Mouse (Mus musculus) heart, embryonic 16.5 days (tissue): Measurements from ENCODE around the gene Gm15557. TPM values are rescaled to one million over a fixed set of nuclear protein-coding genes. Genes with fewer than 3 reads are reported as not detected.

Experiments
- ATAC-seq: fragments of 200-750 bp; cut with Nextera tagmentation; replicated peaks from 2 replicates; pipeline ENCODE4 v1.8.0; 2017; ENCODE audit warnings: moderate number of reproducible peaks; ENCODE audit not compliant: insufficient read depth, low FRiP score; ENCODE audit errors: extremely low read depth
- H3K27ac ChIP-seq: fragments of 300-500 bp; sonication (generic); 2 replicates; pipeline ENCODE4 v1.5.1; 2014; ENCODE audit warnings: mild to moderate bottlenecking, low read length, control low read depth, moderate library complexity
- H3K27me3 ChIP-seq: fragments of 300-500 bp; sonication (generic); 2 replicates; pipeline ENCODE4 v1.6.1; 2014; ENCODE audit warnings: low read length, mixed read lengths; ENCODE audit not compliant: control insufficient read depth, insufficient read depth
- H3K36me3 ChIP-seq: fragments of 300-500 bp; sonication (generic); 2 replicates; pipeline ENCODE4 v1.6.1; 2014; ENCODE audit not compliant: control insufficient read depth, insufficient read depth
- H3K4me1 ChIP-seq: fragments of 300-500 bp; sonication (generic); 2 replicates; pipeline ENCODE4 v1.6.1; 2014; ENCODE audit warnings: low read length, mixed read lengths; ENCODE audit not compliant: control insufficient read depth, insufficient read depth
- H3K4me2 ChIP-seq: fragments of 300-500 bp; sonication (generic); 2 replicates; pipeline ENCODE4 v1.6.1; 2014; ENCODE audit warnings: low read depth, mild to moderate bottlenecking, control low read depth, low read length
- H3K4me3 ChIP-seq: fragments of 300-500 bp; sonication (generic); 2 replicates; pipeline ENCODE4 v1.5.1; 2014; ENCODE audit warnings: mild to moderate bottlenecking, control low read depth, low read length
- H3K9ac ChIP-seq: fragments of 300-500 bp; sonication (generic); 2 replicates; pipeline ENCODE4 v1.6.1; 2014; ENCODE audit warnings: low read length, control low read depth
- H3K9me3 ChIP-seq: fragments of 300-500 bp; sonication (generic); replicated peaks from 2 replicates; pipeline ENCODE4 v1.6.1; 2016; ENCODE audit warnings: low read length; ENCODE audit not compliant: control insufficient read depth
- WGBS: fragments of 180-500 bp; shearing (Covaris S2); extraction: QIAGEN DNeasy Blood & Tissue Kit; methylation state at CpG from one replicate; pipeline ENCODE4 v1.1.7; 2014; 5-methylcytosine and 5-hydroxymethylcytosine counted together
- polyA plus RNA-seq: library from polyadenylated mRNA; unstranded; fragments of >200 nt; fragmentation: Nextera tagmentation; extraction: Ambion mirVana; gene quantifications from 2 replicates; pipeline ENCODE4 v1.2.1, GENCODE M21; 2015

The Gm15557 gene
- polyA plus RNA-seq, 1 experiment from 2014 or later: not detected

DNA sequence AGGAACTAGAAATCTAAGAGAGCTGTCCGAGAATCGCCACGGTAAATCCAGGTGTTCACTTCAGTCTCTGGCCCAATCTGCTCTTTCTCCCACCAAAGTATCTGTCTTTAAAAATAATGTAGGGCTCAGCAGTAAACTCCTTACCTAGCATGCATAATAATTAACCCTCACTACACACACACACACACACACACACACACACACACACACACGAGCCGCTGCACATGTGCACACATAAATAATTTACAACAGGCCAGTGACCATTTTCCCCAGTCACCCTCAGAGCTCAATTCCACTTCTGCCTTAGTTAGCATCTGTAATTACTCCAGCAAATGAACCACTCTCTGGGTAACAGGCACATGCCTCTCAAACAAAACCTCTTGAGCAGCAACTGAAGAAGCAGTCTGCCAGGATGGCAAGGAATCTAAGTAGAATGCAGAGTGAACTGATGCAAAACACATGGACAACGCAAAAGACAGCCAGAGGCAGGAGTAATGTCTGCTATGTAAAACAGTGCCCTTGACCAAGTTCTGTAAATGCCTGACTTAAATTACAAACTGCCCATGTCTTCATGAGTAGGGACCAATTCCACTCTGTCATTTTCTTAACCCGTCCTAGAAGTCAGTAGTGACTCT, 11.7 kb upstream of the Gm15557 start:
- H3K4me1 ChIP-seq: peaks cover 13% of the 10 kb centered on the region
- 67% methylated on average over 7 of the region's 7 CpGs for WGBS
- H3K9ac ChIP-seq: peak overlapping the region; percentile 82
- peak overlapping the region; percentile 82 for H3K4me3 ChIP-seq
- H3K9me3 ChIP-seq: no peaks in the 10 kb centered on the region
- ATAC-seq: no peak
- peak overlapping the region; percentile 94 for H3K27ac ChIP-seq
- peak overlapping the region; percentile 74 for H3K4me2 ChIP-seq
- H3K27me3 ChIP-seq: no peaks in the 10 kb centered on the region
- peaks cover 6% of the 10 kb centered on the region; the same call in 1 of the 2 replicates for H3K36me3 ChIP-seq

DNA sequence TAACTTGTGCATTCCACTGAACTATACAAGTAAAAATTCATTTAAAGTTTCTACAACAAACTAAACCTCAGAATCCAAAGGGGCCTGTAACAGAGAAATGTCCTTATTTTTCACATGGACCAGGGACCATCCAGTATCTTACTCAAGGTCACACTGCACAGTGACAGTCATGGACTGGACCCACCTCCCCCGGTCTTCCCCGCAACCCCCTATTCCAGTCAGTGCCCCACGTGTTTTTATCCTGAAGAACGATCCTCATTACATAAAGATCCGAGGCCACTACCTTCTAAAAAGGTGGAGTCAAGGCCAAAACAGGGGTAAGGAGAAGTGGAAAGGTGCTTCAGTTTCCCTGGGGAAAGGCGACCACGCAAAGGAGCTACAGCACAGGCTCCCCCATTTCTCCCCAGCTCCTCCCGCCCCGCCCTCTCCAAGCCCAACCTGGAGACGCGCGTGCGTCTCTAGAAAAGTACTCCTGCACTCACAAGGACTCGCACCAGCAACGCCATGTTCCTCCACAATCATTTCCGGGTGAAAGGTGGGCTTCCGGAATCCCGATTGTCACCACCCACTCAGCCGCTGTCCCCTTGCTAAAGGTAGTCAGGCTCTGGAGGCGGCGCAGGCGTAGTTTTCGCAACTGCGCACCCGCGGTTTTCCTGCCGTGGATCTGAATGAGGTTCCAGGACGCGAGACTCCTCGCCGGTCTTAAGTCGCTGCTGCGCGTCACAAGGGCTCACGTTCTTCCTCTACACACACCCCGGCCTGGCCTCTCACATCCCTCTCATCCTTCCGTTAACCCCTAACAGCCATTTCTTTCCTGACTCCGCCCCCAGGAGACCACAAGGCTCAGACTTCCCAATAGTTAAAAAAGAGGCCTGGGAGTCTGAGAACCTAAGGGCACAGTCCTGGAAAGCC, 10.7 kb upstream of the Gm15557 start, which contains the start of gene Uqcc1:
Gene Uqcc1 (minus strand): TSS at position 780 of the 912 bp plus-strand sequence.
- Histone ChIP-seq H3K27me3 (no peaks in the 10 kb centered on the region), H3K27ac (peak within 1 kb of the TSS; percentile 94), H3K4me3 (peak within 1 kb of the TSS; percentile 82), H3K9ac (peak within 1 kb of the TSS; percentile 82), H3K36me3 (0 out of 2 replicates have a peak, but pooled peaks cover 3% of the 10 kb centered on the region), H3K4me2 (peak within 1 kb of the TSS; percentile 74), H3K9me3 (no peaks in the 10 kb centered on the region), H3K4me1 (peaks cover 13% of the 10 kb centered on the region)
- WGBS: under 1% methylated on average over 38 of the region's 38 CpGs
- peak; percentile 92 for ATAC-seq

DNA sequence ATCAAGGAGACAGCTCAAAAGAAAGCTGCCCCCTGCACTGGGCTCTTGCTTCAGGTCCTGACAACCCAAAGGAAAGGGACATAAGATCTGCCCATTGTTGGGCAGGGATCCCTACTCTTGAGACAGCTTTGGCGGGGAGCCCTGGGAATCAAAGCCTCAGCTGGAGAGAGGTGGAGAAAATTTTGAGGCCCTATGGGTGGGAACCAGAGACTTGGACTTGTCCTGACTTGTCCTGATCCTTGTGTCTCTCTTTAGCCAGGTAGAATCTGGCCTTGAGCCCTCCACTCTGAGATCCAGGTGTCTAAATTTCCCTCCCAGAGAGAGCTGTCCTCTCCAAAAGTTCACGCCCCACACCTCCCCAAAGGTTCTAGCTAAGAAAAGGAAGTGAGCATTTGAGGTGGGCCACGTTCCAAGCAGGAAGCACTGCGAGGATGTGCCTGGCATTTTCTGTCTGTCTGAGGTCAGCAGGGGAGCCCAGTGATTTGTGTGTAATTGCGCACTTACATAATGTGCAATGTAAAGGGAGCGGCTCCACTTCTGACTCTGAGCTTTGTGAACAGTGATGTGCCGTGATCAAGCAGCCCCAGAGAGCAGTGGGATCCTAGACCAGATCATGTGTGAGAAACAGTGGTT, 515 bp upstream of the Gm15557 start:
- no peaks in the 10 kb centered on the region for H3K36me3 ChIP-seq
- H3K4me3 ChIP-seq: no peak overlapping the region
- 67% methylated on average over 7 of the region's 7 CpGs for WGBS
- ATAC-seq: no peak
- no peaks in the 10 kb centered on the region for H3K9me3 ChIP-seq
- no peak overlapping the region for H3K4me2 ChIP-seq
- H3K4me1 ChIP-seq: peaks cover 3% of the 10 kb centered on the region; the same call in 1 of the 2 replicates
- H3K9ac ChIP-seq: no peak overlapping the region
- no peaks in the 10 kb centered on the region for H3K27me3 ChIP-seq
- H3K27ac ChIP-seq: no peak overlapping the region

DNA sequence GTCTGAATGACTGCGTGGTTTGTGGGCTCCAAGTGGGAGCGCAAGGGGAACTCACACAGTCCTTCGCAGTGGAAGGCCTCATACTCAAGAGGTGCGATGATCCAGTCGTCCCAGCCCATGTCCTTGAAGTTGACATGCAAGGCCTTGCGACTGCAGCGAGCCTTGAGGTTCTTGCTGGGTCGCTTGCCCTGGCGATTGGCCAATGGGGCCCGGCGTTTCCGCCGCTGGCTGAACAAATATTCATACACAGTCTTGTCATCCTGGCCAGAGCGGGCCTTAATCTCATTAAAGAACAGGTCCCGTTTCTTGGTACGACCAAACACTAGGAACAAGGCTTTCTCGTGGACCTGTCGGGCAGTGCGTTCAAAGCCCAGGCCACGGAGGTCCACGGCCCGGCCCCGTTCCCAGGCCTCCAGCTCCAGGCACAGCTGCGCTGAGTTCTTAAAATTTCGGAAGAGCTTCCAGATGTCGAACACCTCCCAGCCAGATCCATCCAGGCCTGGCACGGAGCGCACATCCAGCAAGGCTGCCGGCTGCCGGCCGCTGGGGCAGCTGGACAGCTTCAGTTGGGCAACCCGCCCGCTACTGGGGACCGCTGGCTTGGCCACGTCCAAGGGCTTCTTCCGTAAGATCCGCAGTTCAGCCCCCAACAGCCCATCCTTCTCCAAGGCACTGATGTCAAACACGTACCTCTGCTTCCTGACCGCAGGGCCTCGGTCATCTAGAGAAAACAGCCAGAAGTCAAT, 1.3 kb downstream of the Gm15557 start:
- H3K4me1 ChIP-seq: peaks cover 3% of the 10 kb centered on the region; the same call in 1 of the 2 replicates
- no peak overlapping the region for H3K9ac ChIP-seq
- 0 out of 2 replicates have a peak, but pooled peaks cover 1% of the 10 kb centered on the region for H3K27me3 ChIP-seq
- H3K4me3 ChIP-seq: no peak overlapping the region
- H3K36me3 ChIP-seq: no peaks in the 10 kb centered on the region
- no peak for ATAC-seq
- no peaks in the 10 kb centered on the region for H3K9me3 ChIP-seq
- H3K27ac ChIP-seq: no peak overlapping the region
- H3K4me2 ChIP-seq: no peak overlapping the region
- 84% methylated on average over 40 of the region's 40 CpGs for WGBS

DNA sequence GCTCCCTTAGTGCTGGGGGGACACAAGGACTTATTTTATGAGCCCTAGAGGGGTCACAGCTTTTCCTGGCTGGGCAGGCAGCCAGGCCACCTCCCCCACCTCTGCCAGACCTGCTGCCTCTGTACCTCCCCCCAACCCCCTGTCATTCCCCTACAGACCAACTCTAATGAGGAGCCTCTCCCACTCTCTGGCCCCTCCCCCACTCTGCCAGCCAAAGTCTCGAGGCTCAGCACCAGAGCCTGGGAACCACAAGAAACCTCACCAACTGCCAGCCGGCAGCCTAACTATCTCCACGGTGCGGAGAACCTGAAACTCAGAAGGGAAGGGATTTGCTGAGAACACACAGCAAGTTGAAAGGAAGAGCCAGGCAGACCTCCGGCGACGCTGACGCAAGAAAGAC, 2.9 kb downstream of the Gm15557 start:
- 9% methylated on average over 8 of the region's 8 CpGs for WGBS
- no peak for ATAC-seq
- H3K36me3 ChIP-seq: no peaks in the 10 kb centered on the region
- 0 out of 2 replicates have a peak, but pooled peaks cover 4% of the 10 kb centered on the region for H3K27me3 ChIP-seq
- H3K27ac ChIP-seq: no peak overlapping the region
- no peak overlapping the region for H3K4me3 ChIP-seq
- peaks cover 3% of the 10 kb centered on the region; the same call in 1 of the 2 replicates for H3K4me1 ChIP-seq
- H3K4me2 ChIP-seq: peak overlapping the region; percentile 35
- H3K9me3 ChIP-seq: no peaks in the 10 kb centered on the region
- no peak overlapping the region for H3K9ac ChIP-seq

DNA sequence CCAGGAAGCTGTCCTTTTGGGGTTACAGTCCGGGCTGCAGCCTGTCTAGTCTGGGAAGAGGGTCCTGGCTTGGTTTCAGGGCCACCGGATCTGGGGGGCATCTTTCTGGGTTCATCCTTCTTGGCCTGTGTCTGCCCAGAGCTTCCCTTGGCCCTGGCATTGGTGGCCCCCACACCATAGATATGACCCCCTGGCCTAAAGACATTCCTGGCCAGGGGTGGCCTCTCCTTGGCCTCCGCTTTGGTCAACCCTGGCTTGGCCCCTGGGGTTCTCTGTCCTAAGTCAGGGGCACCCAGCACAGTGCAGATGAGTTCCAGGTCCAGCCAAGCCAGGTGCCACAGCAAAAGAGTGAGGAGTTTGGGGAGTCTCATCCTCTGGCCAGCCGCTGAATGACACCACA, 4.2 kb downstream of the Gm15557 start:
- Histone ChIP-seq H3K27me3 (peaks cover 4% of the 10 kb centered on the region; the same call in 1 of the 2 replicates), H3K4me1 (peaks cover 3% of the 10 kb centered on the region; the same call in 1 of the 2 replicates), H3K9me3 (no peaks in the 10 kb centered on the region), H3K4me3 (no peak overlapping the region), H3K4me2 (0 out of 2 replicates have a peak overlapping the region, but pooled peaks have one; percentile 39), H3K27ac (no peak overlapping the region), H3K36me3 (no peaks in the 10 kb centered on the region), H3K9ac (0 out of 2 replicates have a peak overlapping the region, but pooled peaks have one; percentile 8)
- WGBS: 75% methylated on average over 4 of the region's 4 CpGs
- no peak for ATAC-seq

DNA sequence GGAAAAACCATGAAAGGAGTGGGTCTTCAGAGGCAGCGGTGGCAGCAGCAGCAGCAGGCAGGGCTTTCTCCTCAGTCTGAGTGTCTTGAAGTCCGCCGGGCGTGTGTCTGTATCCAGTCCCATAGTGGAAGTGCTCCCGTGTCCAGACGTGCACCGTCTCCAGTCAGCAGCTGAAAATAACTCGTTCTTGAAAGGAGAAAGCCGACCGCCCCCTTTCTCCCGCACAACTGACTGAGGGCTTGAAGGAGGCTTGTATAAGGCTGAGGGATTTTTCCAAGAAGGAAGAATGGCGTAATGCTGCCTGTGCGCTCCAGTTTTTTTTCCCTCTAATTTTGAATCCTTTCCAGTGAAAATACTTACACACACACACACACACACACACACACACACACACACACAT, 4.6 kb downstream of the Gm15557 start, which contains the start of gene Gdf5:
Gene Gdf5 (minus strand): TSS at position 244 of the 400 bp plus-strand sequence.
- H3K9me3 ChIP-seq: no peaks in the 10 kb centered on the region
- H3K4me3 ChIP-seq: 0 out of 2 replicates have a peak within 1 kb of the TSS, but pooled peaks have one; percentile 15
- peaks cover 3% of the 10 kb centered on the region; the same call in 1 of the 2 replicates for H3K4me1 ChIP-seq
- peak within 1 kb of the TSS; percentile 39; the same call in 1 of the 2 replicates for H3K4me2 ChIP-seq
- no peak within 1 kb of the TSS for H3K27ac ChIP-seq
- H3K36me3 ChIP-seq: no peaks in the 10 kb centered on the region
- ATAC-seq: no peak
- 39% methylated on average over 13 of the region's 13 CpGs for WGBS
- 0 out of 2 replicates have a peak within 1 kb of the TSS, but pooled peaks have one; percentile 8 for H3K9ac ChIP-seq
- H3K27me3 ChIP-seq: peaks cover 4% of the 10 kb centered on the region; the same call in 1 of the 2 replicates

DNA sequence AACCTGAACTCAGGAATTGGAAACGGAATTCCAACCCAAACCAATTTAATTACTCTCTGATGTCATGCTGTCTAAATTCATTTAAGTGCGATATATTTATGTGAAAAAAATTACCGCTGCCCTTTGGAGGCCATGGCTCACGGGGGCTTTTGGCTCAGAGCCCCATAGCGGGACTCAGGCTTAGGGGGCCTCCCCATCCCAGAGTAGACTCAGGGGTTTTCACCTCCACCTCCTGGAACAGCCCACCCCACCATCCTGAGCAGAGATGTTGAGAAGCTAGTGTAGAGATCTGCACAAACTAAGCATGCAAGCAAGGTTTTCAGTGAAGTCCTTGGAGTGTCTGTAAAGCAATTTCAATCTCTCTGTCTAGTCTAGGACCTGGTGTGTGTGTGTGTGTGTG, 5.1 kb downstream of the Gm15557 start:
- WGBS: 61% methylated on average over 5 of the region's 5 CpGs
- Histone ChIP-seq H3K36me3 (no peaks in the 10 kb centered on the region), H3K9ac (no peak overlapping the region), H3K4me2 (no peak overlapping the region), H3K4me3 (no peak overlapping the region), H3K4me1 (peaks cover 3% of the 10 kb centered on the region; the same call in 1 of the 2 replicates), H3K27me3 (peaks cover 4% of the 10 kb centered on the region; the same call in 1 of the 2 replicates), H3K27ac (no peak overlapping the region), H3K9me3 (no peaks in the 10 kb centered on the region)
- no peak for ATAC-seq
